Mouse (Mus musculus): ENCODE results near the gene Hoxb9.

Hoxb9 gene

GRCm38 (mm10) chr11:96284774-96285734, 13.8 kb downstream of the Hoxb9 start:
- DNase-seq (ENCODE audit: low spot score in 2 of 2) = no peak

GRCm38 (mm10) chr11:96285771-96286738, 14.8 kb downstream of the Hoxb9 start, which contains the start of gene Hoxb7:
Gene Hoxb7 (plus strand): TSS chr11:96286623.
- DNase-seq (ENCODE audit: low spot score in 2 of 2) = no peak

- no peak for DNase-seq (ENCODE audit: low spot score in 2 of 2)
Observed at GRCm38 (mm10) chr11:96286739-96287385, 15.6 kb downstream of the Hoxb9 start.

GRCm38 (mm10) chr11:96287411-96287810, 16.2 kb downstream of the Hoxb9 start:
- no peak for DNase-seq (ENCODE audit: low spot score in 2 of 2)

GRCm38 (mm10) chr11:96288455-96289221, 17.4 kb downstream of the Hoxb9 start:
- DNase-seq (ENCODE audit: low spot score in 2 of 2) = no peak

GRCm38 (mm10) chr11:96289293-96289692, 18.0 kb downstream of the Hoxb9 start:
- no peak for DNase-seq (ENCODE audit: low spot score in 2 of 2)

GRCm38 (mm10) chr11:96289837-96290236, 18.6 kb downstream of the Hoxb9 start:
- DNase-seq (ENCODE audit: low spot score in 2 of 2) = no peak

GRCm38 (mm10) chr11:96290705-96291355, 19.6 kb downstream of the Hoxb9 start:
- DNase-seq (ENCODE audit: low spot score in 2 of 2) = no peak

- DNase-seq (ENCODE audit: low spot score in 2 of 2) = no peak
Observed at GRCm38 (mm10) chr11:96291681-96292564, 20.7 kb downstream of the Hoxb9 start, which contains the start of gene Hoxb6. Gene Hoxb6 (plus strand): TSS chr11:96292476.

- DNase-seq (ENCODE audit: low spot score in 2 of 2) = no peak
Observed at GRCm38 (mm10) chr11:96292565-96293301, 21.5 kb downstream of the Hoxb9 start.

- no peak for DNase-seq (ENCODE audit: low spot score in 2 of 2)
Observed at GRCm38 (mm10) chr11:96293302-96293921, 22.2 kb downstream of the Hoxb9 start.

- peak; percentile 69 to 78 for DNase-seq (ENCODE audit: low spot score in 2 of 2)
Observed at GRCm38 (mm10) chr11:96294245-96295091, 23.2 kb downstream of the Hoxb9 start.

GRCm38 (mm10) chr11:96295092-96295835, 24.0 kb downstream of the Hoxb9 start:
- no peak for DNase-seq (ENCODE audit: low spot score in 2 of 2)

GRCm38 (mm10) chr11:96296997-96297396, 25.7 kb downstream of the Hoxb9 start:
- DNase-seq (ENCODE audit: low spot score in 2 of 2) = no peak

GRCm38 (mm10) chr11:96297428-96297827, 26.2 kb downstream of the Hoxb9 start:
- DNase-seq (ENCODE audit: low spot score in 2 of 2) = no peak

- no peak for DNase-seq (ENCODE audit: low spot score in 2 of 2)
Observed at GRCm38 (mm10) chr11:96297968-96298635, 26.8 kb downstream of the Hoxb9 start.

Data from natural killer cell, adult 2 months (primary cell).